Mouse (Mus musculus): ENCODE data around the gene Vps8.
"Not testable (repeated sequence)": the region's sequence is repeated elsewhere in the genome, so short reads cannot be mapped to it uniquely, and the experiment has no call there.

The Vps8 gene

DNA sequence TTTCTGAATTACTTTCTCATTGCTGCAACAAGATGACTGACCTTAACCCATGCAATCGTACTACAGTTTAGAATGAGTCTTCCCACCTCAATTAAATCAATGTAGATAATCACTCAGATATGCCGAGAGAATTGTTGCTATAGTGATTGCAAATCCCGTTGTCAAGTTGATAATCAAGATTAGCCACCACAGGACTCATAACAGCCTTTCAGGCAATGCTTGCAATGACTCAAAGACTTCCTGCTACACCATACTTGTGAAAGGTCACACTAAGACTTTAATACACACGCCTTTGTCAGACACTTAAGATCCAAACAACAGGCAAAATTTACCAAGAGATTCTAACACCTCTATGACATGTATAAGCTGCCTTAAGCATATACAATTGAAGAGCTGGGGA is 249.0 kb downstream of the Vps8 start:
- no peak for DNase-seq (ENCODE audit: low read depth)

DNA sequence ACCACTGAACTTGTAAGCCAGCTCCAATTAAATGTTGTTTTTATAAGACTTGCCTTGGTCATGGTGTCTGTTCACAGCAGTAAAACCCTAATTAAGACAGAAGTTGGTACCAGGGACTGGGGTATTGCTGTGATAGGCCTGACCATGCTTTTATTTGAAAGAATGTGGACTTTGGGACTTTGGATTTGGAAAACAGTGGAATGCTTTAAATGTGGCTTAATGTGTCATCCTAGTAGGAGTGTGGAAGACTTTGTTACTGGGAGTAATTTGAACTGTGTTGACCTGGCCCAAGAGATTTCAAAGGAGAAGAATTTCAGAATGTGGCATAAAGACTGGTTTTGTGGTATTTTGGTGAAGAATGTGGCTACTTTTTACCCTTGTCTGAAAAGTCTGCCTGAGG is 250.1 kb downstream of the Vps8 start:
- not testable (repeated sequence) for DNase-seq (ENCODE audit: low read depth)

DNA sequence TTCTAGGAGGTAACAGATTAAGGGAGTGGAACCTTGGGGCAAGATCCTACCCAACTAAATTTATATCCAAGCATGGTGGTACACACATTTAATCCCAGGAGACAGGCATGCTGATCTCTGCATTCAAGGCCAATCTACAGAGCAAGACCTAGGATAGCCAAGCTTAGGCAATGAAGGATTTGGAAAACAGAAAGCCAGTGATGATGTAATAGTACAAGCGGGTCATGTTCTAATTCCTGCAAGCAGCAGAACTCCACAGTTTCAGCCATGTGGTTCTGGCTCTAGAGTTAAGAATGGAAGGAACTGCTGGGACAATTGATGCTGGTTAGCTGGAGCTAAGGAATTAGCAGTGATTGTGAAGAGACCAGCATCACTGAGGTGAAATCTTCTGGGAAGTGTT is 250.7 kb downstream of the Vps8 start:
- not testable (repeated sequence) for DNase-seq (ENCODE audit: low read depth)

DNA sequence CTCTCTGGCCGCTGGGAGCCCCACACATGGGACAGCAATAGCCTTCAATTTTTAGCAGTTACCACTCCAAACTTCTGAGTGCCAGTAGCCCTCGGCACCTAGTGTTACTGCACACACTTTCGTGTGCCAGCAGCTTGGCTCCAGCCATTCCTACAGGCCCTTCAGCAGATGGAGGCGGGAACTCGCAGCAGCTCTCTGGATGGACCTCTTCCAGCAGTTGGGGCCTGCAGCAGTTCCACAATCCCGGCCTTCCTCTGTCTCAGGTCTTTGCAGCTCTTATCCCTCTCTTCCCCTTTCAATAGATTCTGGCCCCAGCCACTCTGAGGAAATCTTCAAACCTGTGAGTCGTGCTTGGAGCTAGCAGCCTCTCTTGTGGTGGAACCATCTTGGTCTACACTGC is 253.9 kb downstream of the Vps8 start:
- DNase-seq (ENCODE audit: low read depth): no peak

DNA sequence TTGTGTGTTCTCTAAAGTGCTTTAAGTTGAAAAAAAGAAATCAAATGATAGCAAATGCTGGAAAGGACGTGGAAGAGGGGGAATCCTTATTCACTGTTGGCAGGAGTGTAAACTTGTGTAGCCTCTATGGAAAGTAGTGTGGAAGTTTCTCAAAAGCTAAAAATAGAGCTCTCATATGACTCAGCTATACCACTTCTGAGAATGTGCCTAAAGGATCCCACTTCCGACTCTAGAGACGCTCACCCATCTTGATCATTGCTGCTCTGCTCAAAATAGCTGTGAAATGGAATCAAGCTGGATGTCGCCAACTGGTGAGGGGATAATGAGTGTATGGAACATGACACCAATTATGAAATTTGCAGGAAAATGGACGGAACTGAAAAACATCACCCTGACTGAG is 264.5 kb downstream of the Vps8 start:
- DNase-seq (ENCODE audit: low read depth): no peak

DNA sequence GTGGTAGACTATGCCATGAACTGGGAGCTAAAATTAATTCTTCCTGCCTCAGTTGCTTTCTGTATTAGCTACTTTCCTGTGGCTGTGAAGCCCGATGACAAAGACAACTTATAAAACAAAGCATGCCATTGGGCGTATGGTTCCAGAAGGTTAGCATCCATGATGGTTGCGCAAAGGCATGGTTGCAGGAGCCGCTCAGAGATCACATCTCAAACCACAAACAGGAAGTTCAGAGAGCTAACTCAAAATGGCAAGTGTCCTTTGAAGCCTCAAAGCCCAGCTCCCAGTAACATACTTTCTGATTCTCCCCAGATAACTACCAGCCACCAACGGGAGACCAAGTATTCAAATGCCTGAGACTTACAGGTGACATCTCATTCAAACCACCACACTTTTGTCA is 266.2 kb downstream of the Vps8 start:
- no peak for DNase-seq (ENCODE audit: low read depth)

DNA sequence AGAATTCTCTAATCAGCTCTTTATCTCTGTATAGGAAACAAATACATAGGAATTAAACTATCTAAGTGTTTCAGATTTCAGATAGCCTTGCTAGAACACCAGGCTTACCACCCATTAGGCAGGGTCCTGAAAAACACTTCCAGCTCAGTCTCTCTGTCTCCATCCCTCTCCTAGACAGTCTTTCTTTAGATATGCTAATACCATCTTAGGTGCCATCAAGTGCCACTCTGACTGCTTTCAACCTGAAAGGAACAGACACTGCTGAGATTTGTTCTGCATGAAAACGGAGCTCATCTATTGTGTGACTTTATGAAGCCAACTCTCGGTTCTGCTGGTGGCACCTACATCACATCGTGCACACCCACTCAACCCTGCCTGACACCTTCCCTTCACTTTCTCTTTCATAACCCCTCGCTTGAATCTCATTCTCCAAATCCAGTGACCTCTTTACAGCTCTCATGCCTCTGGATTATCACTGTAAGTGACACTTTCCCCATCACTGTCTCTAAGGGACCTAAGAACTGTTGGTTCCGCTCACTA is 267.4 kb downstream of the Vps8 start:
- DNase-seq (ENCODE audit: low read depth): no peak

DNA sequence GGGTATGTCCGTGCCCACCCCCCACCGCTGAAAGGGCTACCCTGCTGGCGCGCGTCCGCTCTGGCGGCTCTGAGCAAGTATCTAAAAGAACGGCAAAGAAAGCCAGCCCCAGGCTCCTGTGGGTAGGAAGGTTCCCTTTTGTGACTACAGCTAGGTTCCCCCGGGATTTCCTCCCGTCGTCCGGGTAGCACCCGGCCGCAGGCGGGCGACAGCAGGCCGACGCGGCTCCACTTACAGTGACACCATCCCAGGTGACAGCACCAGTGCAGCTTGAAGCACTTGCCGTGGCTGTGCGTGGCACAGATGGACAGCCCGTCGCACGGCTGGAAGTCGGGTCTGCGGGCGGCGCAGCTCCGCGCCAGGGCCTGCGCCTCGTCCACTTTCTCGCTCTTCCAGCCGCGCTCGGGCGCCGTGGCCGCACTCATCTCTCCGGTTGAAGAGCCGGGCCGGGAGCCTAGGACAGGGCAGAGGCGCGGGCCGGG is 271.1 kb downstream of the Vps8 start:
- no peak for DNase-seq (ENCODE audit: low read depth)

Measured in c-Kit-positive CD71-positive TER-119-negative erythroid progenitor cells, embryonic 14.5 days (primary cell).